Mouse (Mus musculus) liver, embryonic 14.5 days (tissue): ENCODE measurements around the gene Snx1.

Experiments
- CTCF ChIP-seq: IDR thresholded peaks from 2 replicates; pipeline ENCODE4 v1.5.1; 2016; ENCODE audit warnings: antibody characterized with exemption, low read depth, control low read depth
- EP300 ChIP-seq: IDR thresholded peaks from 2 replicates; pipeline ENCODE4 v1.6.1; 2016; ENCODE audit warnings: antibody characterized with exemption, low read depth

DNA sequence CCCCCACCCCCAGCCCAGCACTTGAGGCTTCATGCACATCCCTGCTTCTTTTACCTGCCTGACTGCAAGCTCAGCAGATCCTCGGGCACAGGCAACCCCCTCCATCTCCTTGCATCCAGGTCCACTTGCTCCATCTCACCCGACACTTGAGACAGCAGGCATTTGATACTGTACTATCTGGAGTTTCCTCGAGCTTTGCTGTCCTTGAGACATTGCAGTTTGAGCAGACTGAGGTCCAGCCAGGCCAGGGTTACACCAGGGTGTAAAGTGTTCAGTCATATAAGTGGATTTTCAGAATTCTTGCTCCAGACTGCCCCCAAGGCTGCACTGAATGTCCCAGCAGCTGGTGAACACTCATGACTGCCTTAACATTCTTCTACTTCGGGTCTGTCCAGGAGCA is 84.1 kb downstream of the Snx1 start:
- TF ChIP-seq CTCF (no peak), EP300 (no peak)
